Mouse (Mus musculus): ENCODE data around the gene Gm26920. TPM values are rescaled to one million over a fixed set of nuclear protein-coding genes. Genes with fewer than 3 reads are reported as not detected.

Gene Gm26920
- total RNA-seq, 2 experiments from 2014 or later = not detected

Small RNA genes within 50 kb of the gene (microRNA-seq; reads per million reads assigned to microRNA genes)
- not detected for gene Gm23368

Other genes with a start within 250 kb of the Gm26920 start
- 1 to 10 TPM; 2.4 to 2.5 TPM for gene Zfp940, start 236.7 kb downstream of the Gm26920 start, total RNA-seq (2021)
- 1 to 10 TPM; 5.2 to 5.4 TPM for gene Zfp420, start 230.4 kb downstream of the Gm26920 start, total RNA-seq (2021)
- 10 to 100 TPM; 15.4 to 16.6 TPM for gene Zfp27, start 183.8 kb downstream of the Gm26920 start, total RNA-seq (2021)
- 10 to 100 TPM; 11.0 to 12.1 TPM for gene Zfp383, start 182.2 kb downstream of the Gm26920 start, total RNA-seq (2021)
- gene Zfp74, start 136.3 kb downstream of the Gm26920 start, total RNA-seq (2021) = 10 to 100 TPM; 13.3 to 16.0 TPM
- 10 to 100 TPM; 22.8 to 26.2 TPM for gene Zfp568, start 106.5 kb downstream of the Gm26920 start, total RNA-seq (2021)
- gene Zfp14, start 39.0 kb downstream of the Gm26920 start, total RNA-seq (2021) = 1 to 10 TPM; 3.5 to 4.1 TPM
- gene Zfp82, start 17.5 kb downstream of the Gm26920 start, total RNA-seq (2021) = 1 to 10 TPM; 1.4 to 2.3 TPM
- gene Zfp566, start 117 bp upstream of the Gm26920 start, total RNA-seq (2021) = 1 to 10 TPM; 6.1 to 7.0 TPM
- 10 to 100 TPM; 50.7 to 52.1 TPM for gene Zfp260, start 4.4 kb upstream of the Gm26920 start, total RNA-seq (2021)
- 10 to 100 TPM in 1 of 2 experiments, 1 to 10 TPM in 1; 8.0 to 10.2 TPM for gene Zfp382, start 31.5 kb upstream of the Gm26920 start, total RNA-seq (2021)
- 10 to 100 TPM; 77.4 to 83.3 TPM for gene Zfp146, start 79.3 kb upstream of the Gm26920 start, total RNA-seq (2021)
- 100 to 1,000 TPM; 176 to 250 TPM for gene Cox7a1, start 93.7 kb upstream of the Gm26920 start, total RNA-seq (2021)
- gene Capns1, start 108.4 kb upstream of the Gm26920 start, total RNA-seq (2021) = 100 to 1,000 TPM; 418 to 431 TPM
- gene Polr2i, start 141.5 kb upstream of the Gm26920 start, total RNA-seq (2021) = 10 to 100 TPM; 82.1 to 84.3 TPM
- gene Tbcb, start 141.9 kb upstream of the Gm26920 start, total RNA-seq (2021) = 10 to 100 TPM; 84.3 to 85.1 TPM
- gene Ovol3, start 145.3 kb upstream of the Gm26920 start, total RNA-seq (2021) = not detected
- gene Thap8, start 189.7 kb upstream of the Gm26920 start, total RNA-seq (2021) = under 1 TPM; 0.54 to 0.70 TPM
- 10 to 100 TPM; 12.1 to 13.5 TPM for gene Wdr62, start 190.0 kb upstream of the Gm26920 start, total RNA-seq (2021)
- gene Clip3, start 201.3 kb upstream of the Gm26920 start, total RNA-seq (2021) = 10 to 100 TPM; 50.8 to 59.8 TPM
- gene Alkbh6, start 218.3 kb upstream of the Gm26920 start, total RNA-seq (2021) = 10 to 100 TPM; 58.1 to 59.4 TPM
- 10 to 100 TPM; 40.1 to 60.6 TPM for gene Syne4, start 224.4 kb upstream of the Gm26920 start, total RNA-seq (2021)
- 1 to 10 TPM; 1.4 to 1.7 TPM for gene E130208F15Rik, start 231.3 kb upstream of the Gm26920 start, total RNA-seq (2021)
- 10 to 100 TPM; 12.4 to 15.0 TPM for gene Sdhaf1, start 233.5 kb upstream of the Gm26920 start, total RNA-seq (2021)

All from adrenal gland, postnatal 4 days (tissue).